Mouse (Mus musculus) T-helper 2 cell (primary cell): Measurements from ENCODE around the gene Sowahd.
"Not testable (repeated sequence)": the region's sequence is repeated elsewhere in the genome, so short reads cannot be mapped to it uniquely, and the experiment has no call there.

Experiments
- in situ Hi-C: fragments of 300-600 bp; cut with MboI, MseI; formaldehyde crosslinking; loops from one replicate; pipeline ENCODE4 v1.15.1; 2025; ENCODE audit warnings: high pct_unique_total_duplicates

Gene Sowahd

DNA sequence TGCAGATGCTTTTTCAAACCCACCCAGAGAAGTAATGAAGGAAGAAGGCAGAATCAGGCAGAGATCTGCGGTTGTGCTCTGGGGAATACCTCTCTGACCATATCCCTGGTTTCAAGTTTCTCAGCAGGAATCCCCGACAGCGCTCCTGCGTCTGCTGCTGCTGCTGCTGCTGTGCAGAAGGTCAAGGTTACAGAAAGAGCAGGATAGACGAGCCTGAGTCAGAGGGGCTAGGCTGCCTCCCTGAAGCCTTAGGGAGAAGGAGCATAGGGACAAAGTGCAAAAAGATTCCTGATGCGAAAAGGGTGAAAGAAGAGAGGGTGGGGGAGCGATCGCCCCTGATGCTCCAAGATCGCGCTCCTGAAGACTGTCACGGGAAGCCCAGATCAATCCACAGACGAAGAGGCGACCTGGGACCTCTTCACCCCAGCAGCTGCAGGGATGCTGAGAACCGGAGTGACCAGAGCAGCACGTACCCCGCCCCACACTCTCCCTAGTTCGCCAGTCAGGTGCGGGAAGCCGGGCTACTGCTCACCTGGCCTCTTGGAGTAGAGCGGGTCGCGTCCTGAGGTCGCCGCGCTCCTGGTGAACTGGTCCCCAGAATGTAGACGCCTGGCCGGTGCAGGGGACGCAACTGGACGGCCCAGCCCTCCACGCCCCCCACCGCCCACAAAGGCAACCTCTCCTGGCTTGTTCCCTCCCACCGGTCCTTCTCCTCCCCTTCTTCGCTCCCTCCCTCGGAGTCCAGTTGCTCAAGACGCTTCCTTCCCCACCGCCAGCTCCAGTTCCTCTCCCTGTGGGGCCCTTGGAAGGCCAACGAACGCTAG lies at the start of gene Sowahd:
Gene Sowahd, plus strand, starts transcription at position 780 of the 824 bp plus-strand sequence.
- in situ Hi-C loops, result no loop called here

DNA sequence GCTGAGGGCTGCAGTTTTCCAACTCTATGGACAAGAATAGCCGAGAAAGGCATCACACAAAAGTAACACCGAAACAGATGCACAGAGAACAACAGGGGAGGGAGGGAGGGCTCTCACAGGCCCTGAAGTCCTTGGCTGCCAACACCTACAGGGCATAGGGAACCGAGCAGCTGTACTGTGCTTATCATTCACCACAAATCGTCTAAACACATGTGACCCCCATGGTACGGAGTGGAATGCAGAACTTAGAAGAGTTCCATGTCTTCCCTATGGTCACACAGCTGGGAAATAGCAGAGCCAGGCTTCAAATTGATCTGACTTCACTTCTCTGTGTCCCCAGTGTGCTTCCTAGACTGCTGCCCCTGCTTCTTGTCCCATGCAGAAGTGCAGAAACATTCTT lies 34.8 kb upstream of the Sowahd start:
- in situ Hi-C loops, result no loop called here

DNA sequence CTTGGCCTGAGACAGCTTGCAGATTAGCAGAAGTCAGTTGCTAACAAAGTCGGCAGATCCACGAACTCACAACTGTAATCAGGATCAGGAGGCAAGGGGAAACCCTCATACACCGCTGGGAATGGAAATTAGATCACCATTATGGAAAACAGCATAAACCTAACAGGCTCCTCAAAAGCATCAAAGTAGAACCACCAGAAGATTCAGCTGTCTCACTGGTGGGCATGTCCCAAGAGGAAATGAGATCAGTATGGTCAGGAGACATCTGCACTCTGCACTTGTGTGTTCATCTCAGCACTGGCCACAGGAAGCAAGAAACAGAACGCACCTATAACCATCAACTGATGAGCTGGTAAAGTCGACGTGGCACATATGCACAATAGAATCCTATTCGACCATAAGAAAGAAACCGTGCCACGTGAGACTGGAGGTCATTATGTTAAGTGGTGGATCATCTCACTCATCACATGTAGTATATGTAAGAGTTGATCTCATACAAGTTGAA lies 30.4 kb upstream of the Sowahd start:
- in situ Hi-C loops, result no loop called here

DNA sequence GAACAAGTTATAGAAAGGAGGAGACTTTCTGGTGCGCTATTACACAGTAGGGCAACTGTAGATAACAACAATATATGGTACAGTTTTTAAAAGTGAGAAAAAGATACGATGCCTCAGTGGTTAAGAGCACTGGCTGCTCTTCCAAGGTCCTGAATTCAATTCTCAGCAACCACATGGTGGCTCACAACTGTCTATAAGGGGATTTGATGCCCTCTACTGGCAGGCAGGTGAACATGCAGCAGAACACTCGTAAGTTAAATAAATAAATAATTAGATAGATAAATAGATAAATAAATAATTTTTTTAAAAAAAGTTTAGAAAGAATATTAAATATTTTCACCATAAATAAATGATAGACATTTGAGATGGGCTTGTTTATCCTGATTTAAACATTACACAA lies 29.6 kb upstream of the Sowahd start:
- in situ Hi-C loops, result no loop called here

DNA sequence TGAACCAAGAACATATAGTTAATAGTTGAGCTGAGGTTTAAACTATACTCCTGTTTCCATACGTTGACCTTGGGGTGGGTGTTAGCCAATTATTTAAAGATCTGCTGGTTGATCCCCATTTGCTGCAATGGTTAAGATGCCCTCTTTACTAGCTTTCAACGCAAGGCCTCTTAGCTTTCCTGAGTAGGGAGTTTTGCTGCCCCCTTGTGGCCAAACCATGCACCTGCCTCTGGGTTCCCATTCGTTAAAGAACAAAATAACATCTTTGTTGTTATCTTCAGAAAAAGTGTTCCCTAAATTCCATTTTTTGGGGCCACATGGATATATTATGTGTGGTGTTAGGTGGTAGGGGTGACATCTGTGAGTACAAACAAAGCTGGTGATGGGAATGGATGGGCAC lies 26.0 kb upstream of the Sowahd start:
- in situ Hi-C loops, result no loop called here

DNA sequence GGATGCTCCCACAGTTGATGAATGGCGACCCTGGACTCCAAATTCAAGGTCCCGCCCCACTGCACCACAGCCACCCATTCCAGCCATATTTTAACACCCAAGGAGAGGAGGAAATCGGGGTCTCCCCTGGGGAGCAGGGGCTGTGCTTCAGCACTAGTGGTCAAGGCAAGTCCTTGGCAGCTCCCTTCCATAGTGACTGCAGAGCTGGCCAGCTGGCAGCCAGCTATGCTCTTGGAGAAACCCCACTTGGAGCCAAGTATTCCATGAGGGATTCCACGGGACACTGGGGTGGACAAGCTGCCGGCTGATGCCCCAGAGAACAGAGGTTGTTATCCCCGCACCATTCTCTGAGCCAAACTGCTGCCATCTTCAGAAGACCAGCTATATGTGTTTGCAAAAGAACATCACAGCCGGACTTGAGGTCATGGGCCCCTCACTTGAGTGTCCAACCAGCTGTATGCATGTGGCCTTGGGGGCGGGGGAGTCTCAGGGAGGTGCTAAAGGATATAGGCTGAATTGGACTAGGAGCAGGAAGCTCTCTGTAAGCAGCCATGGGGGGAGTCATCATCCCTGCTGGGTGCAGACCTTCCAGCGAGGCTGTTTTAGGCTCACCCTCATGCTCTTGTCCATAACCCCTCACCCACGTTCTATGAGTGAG lies 24.9 kb upstream of the Sowahd start:
- in situ Hi-C loops, result no loop called here

DNA sequence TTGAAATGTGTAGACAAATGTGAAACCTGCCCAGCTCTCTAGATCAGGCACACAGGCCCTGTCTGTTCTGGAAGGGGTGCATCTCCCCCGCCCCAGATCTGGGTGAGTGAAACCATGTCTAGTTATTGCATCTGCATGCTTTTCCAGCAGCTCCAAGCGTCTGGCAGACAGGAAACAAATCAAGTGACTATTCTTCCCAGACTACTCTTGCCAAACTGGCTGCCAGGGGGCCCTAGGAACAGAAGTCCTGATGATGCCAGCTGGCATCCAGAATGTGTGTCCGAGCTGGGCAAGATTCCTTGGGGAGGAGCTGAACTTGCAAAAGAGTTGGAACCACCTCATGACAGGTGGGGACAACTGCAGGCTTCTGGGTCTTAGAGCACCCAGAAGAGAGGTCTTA lies 20.3 kb upstream of the Sowahd start:
- in situ Hi-C loops, result no loop called here

DNA sequence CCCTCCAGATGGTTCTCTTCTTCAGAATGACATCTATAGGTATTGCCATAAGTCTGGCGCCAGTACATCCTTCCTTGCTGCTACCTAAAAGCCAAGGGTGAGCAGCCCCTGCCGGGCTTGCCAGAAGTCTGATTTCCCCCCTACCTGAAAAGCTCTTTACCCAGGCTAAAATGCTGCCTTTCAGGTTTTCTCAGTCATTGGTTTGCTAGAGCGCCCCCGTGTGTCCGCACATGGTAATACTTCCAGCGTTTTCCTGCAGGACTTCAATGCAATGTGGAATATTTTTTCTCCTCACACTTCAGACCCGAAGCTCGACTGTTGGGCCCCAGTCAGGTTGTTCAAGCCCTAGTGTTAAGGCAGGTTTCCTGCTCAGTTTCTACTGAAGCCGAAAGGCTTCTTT lies 5.9 kb upstream of the Sowahd start:
- in situ Hi-C loops, result no loop called here

DNA sequence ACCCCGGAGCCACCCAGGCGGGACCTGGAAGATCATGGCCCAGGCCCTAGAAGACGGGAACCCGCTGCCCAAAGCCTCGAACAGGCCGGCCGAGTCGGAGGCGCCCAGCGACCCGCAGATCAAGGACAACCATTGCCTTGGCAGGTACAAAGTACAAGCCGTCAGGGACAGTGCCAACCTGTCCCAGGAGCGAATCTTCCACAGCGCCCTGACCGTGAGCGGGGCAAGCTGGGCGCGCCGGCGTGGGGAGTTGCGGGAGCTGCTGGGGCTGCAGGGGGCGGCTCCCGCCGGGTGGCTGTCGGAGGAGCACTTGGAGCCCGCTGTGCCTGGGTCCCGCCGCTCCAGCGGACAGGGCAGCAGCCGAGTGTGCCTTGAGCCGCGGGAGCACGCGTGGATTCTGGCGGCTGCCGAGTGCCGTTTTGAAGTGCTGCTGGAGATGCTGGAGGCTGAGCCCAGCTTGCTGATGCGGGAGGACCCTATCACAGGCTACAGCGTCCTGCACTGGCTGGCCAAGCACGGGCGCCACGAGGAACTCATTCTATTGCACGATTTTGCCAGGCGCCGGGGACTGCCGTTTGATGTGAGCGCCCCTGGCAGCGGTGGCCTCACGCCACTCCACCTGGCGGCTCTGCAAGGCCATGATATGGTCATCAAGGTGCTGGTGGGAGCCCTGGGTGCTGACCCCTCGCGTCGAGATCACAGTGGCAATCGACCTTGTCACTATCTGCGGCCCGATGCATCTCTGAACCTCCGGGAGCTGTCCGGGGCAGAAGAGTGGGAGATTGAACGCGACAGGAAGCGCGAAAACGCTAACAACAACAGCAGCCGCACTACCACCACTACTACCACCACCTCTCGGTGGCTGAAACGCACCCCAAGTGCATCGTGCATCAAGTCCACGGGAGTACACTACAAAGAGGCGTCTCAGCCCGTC lies 512 bp downstream of the Sowahd start:
- in situ Hi-C loops, result no loop called here

DNA sequence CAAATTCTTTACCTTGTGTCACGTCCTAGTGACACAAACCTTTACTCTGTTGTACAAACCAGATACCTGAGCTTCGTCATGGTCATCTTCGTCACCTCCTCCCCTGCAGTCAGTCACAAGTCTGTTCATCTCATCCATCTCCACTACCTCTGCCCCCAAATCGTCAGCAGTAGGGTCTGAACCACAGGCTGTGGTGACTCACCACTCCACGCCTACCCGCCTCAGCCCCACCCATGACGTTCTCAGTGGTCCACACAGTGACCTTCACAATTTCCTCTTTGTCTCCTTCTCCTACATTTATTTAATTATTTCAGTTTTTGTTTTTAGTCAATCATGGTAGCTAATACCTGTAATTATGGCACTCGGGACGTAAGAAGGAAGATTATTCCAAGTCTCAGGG lies 15.3 kb downstream of the Sowahd start:
- in situ Hi-C loops, result no loop called here

DNA sequence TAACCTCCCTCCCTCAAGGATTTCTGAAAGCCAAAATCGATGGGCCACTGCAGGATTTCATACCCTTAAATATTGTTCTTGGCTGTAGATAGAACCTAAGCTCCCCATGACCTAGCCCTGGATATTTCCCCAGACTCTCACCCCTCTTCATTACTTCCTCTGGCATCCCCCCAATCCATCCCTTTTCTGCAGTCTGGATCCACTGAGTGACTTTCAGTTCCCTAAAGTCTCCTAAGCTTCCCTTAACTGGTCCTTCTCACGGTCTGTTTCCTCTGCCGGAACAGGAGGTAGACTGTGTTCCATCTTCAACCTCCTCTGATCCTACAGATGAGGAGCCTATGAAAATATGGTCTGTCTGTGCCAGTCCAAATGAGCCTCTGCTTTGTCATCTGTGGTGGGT lies 18.7 kb downstream of the Sowahd start:
- in situ Hi-C loops, result no loop called here

DNA sequence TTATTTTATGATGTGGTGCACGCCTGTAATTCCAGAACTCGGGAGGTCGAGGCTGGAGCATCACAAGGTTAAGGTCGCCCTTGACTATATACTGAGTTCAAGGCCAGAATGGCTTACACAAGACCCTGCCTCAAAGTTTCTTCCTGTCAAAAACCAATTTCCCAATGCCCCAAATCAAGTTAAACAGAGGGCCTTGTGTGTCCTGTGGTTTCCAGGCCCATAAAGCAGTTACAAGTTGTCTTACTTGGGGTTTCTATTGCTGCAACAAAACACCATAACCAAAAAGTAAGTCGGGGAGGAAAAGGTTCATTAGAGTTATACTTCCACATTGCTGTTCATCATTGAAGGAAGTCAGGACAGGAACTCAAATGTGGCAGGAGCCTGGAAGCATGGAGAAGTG lies 20.1 kb downstream of the Sowahd start:
- in situ Hi-C loops, result no loop called here

DNA sequence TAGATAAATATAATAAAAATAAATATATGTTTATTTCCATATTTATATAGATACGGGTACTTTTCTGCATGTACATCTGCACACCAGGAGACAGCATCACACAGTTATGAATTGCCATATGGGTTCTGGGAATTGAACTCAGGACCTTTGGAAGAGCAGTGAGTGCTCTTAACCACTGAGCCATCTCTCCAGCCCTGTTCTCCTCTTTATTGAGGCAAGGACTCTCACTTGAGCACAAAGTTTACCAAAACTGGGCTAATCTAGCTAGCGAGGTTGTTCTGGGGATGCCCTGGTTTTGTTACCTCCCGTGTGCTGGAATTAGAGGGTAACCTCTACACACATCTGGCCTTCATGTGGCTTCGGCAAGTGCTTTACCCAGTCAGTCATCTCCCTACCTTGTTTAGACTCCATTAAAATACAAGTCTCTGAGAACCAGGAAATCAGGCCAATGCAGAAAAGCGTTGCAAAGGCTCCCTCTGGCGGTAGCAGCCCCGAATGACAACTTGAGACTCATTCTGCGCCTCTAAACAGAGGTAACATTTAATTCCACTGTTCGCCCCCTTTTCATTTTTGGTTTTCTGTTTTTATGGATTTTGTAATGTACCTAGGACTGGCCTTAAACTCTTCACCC lies 25.7 kb downstream of the Sowahd start:
- in situ Hi-C loops, result no loop called here

DNA sequence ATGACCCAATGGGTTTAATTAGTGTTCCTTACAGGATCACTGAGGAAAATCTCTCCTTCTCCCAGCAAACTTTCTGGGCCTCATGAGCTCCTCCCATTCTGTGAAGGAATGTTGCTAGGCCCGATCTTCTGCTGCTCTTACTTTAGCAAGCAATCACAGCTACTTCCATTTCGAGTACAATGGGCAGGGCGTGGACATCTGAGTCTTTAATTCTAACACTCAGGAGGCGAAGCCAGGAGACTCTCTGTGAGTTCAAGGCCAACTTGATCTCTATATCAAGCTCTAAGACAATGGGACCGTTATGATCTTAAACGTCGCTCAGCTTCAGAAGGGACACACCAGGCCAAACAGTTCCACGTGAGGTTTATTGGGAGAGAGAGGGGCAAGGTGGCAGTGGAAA lies 28.0 kb downstream of the Sowahd start:
- in situ Hi-C loops, result no loop called here

DNA sequence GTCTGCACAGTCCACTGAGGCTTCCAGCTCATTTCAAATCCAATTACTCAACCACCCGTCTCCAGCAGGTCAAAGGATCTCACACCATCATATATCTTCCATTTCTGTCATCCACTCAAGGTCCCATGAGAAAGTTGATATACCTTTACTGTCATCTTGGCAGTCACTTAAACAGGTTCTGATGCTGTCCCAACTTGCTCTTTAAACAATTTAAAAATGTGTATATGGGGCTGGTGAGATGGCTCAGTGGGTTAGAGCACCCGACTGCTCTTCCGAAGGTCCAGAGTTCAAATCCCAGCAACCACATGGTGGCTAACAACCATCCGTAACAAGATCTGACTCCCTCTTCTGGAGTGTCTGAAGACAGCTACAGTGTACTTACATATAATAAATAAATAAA lies 31.7 kb downstream of the Sowahd start:
- in situ Hi-C loops, result not testable (repeated sequence)

DNA sequence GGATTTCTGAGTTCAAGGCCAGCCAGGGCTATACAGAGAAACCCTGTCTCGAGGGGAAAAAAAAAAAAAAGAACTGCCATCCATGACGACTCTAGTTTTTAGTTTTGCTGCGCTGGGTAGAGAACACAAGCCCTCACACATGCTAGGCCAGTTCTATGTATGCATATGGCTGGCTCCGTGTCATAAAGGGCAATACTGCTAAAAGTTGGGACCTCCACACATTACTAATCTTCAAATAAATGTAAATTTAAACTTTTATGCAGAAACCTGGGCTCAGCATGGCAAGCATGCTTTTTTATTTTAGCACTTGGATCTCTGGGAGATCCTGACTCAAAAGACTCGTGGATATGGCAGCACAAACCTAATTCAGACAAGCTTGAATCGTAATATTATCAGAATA lies 32.5 kb downstream of the Sowahd start:
- in situ Hi-C loops, result no loop called here

DNA sequence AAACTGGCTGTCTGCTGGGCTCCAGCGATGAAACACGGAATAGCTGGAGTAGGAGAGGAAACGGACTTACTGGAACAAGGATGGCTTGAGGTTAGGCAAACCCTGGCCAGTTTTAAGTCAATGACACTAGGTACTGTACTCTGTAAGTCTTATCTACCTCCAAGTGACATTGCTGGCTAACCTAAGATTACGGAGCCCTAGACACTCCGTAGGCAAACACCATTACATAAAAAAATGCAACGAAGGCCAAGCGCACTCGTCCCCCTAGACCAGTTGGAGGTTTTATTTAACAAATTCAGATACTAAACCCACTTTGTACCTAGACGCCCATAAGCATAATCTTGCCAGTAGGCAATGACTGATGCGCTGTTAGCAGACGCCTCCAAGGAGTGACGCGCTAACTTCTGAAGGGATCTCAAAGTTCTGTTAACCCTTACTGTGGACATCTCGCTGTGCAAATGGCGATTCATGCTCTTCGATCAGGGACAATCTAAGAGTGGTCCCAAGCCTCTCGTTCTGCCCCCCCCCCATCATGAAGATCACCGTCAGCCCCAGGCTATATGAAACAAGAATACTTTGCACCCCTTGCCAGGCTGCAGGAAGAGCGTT lies 35.8 kb downstream of the Sowahd start:
- in situ Hi-C loops, result no loop called here

DNA sequence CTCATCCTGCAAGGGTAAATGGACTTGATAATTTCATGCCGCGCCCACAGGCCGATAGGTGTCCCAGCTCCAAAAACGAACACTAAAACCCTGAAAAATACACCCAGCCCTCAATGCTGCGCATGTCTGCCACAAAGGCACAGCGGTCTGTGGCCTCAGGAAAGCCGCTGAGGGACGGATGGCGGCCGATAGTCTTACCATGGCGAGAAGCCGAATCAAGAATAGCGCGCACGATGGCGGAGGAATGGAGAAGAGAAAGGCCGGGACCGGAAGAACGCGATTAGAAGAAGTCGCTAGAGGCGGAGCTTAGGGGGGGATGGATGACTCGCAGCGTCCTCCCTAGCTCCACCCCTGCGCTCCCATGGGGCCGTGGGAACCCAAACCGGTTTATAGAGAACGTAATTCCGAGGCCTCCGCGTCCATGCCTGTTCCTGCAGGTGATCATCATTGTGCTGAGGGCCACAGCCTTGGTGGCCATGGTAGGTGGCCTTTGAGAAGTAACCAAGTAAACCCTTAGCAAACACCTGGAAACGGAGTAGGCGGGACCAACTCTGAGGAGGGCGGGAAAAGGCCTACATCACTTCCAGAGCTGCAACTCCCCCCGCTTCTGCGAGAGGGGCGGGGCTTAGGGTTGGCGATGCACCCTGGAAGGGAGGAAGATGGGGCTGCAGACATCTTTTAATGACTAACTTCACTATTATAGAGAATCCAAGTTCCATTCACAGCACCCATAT lies 36.4 kb downstream of the Sowahd start, which contains the start of gene Rpl39:
Gene Rpl39, minus strand, starts transcription at position 476 of the 734 bp plus-strand sequence.
- in situ Hi-C loops, result no loop called here

DNA sequence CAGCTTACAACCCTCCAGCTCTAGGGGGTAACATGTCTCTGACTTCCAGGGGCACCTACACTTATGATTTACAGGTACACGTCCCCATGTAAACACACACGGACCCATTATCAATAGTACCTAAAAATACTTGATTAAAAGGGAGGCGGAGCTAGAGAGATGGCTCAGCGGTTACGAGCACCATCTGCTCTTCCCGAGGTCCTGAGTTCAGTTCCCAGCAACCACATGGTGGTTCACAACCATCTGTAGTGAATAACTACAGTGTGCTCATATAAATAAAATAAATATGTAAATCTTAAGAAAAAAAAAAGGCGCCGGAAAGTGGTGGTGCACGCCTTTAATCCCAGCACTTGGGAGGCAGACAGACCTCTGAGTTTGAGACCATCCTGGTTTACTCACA lies 37.0 kb downstream of the Sowahd start:
- in situ Hi-C loops, result no loop called here

DNA sequence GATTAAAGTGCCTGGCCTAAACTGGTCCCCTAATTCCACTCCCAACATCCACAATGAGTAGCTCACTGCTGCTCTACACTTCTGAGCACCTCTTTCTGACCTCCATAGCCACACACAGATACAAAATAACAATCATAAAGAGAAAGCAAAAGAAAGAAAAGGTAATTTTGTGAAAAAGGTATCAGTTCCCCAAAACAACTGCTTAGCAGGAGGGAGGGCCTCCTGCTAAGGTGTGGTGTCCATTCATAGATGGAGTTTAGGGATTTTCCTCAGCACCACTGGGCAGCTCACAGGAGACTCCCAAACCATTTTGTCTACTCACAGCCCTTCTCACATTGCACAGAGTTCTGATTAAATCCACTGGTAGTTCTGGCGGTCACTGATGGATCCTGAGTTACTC lies 40.1 kb downstream of the Sowahd start:
- in situ Hi-C loops, result no loop called here
